Mouse (Mus musculus) CH12.LX (cell line): ENCODE measurements at regions not wholly inside any gene's neighbourhood (a gene's known extent, or its start where the extent isn't known, plus 50 kb on each side); places are given as distances from the start of the nearest gene placed in this dataset.

ENCODE experiments used
- DNase-seq: peaks from one replicate; pipeline ENCODE4 v3.0.0-alpha.2; 2013; ENCODE audit errors: extremely low read depth
- H3K27ac ChIP-seq: 2 replicates; pipeline ENCODE4 v1.5.1; 2012; ENCODE audit warnings: low read depth, mild to moderate bottlenecking, control low read depth, moderate library complexity; ENCODE audit not compliant: insufficient read depth
- H3K27me3 ChIP-seq: replicated peaks from 2 replicates; pipeline ENCODE3; 2012; ENCODE audit warnings: inconsistent platforms
- H3K36me3 ChIP-seq, 2 experiments: replicated peaks in 1 of 2; 2 replicates each; pipeline versions ENCODE3 to v1.6.1; 2012; ENCODE audit warnings: inconsistent platforms in 1 of 2, low read length in 1 of 2, mild to moderate bottlenecking in 1 of 2, mixed read lengths in 1 of 2, moderate library complexity in 1 of 2; ENCODE audit not compliant: control insufficient read depth in 1 of 2, insufficient read depth in 1 of 2
- H3K4me1 ChIP-seq, 2 experiments: 2 replicates each; pipeline ENCODE4 v1.6.1; 2012; ENCODE audit warnings: inconsistent platforms in 1 of 2, moderate library complexity in 1 of 2; ENCODE audit not compliant: insufficient read depth in 2 of 2, control insufficient read depth in 1 of 2
- H3K4me2 ChIP-seq: 2 replicates; pipeline ENCODE4 v1.6.1; 2012; ENCODE audit warnings: low read depth, mild to moderate bottlenecking, control low read depth; ENCODE audit not compliant: poor library complexity, insufficient read depth, severe bottlenecking
- H3K4me3 ChIP-seq, 3 experiments: fragments of 150-350 bp in 1 of 3; sonication (generic) in 1 of 3; replicated peaks in 1 of 3; 2 replicates each; pipeline versions ENCODE3 to v1.5.1; 2011 to 2012; ENCODE audit warnings: low read depth in 2 of 3, low read length in 2 of 3, mild to moderate bottlenecking in 2 of 3, moderate library complexity in 2 of 3, control low read depth in 1 of 3, improper control_type of control experiment in 1 of 3, inconsistent platforms in 1 of 3, mixed read lengths in 1 of 3; ENCODE audit not compliant: poor library complexity in 1 of 3
- H3K79me2 ChIP-seq: replicated peaks from 2 replicates; pipeline ENCODE4 v1.6.1; 2012; ENCODE audit warnings: mild to moderate bottlenecking, moderate library complexity; ENCODE audit not compliant: control insufficient read depth, poor library complexity, insufficient read depth, severe bottlenecking; ENCODE audit errors: extremely low read depth
- H3K9ac ChIP-seq: 2 replicates; pipeline ENCODE4 v1.6.1; 2012; ENCODE audit warnings: low read depth, mild to moderate bottlenecking, control low read depth, moderate library complexity; ENCODE audit not compliant: insufficient read depth
- H3K9me3 ChIP-seq: replicated peaks from 2 replicates; pipeline ENCODE3; 2012; ENCODE audit warnings: low read length, inconsistent platforms, mixed read lengths
- CHD1 ChIP-seq: IDR thresholded peaks from 2 replicates; pipeline ENCODE4 v1.6.1; 2012; ENCODE audit warnings: low read depth, low read length, improper control_type of control experiment, inconsistent platforms
- CHD2 ChIP-seq: IDR thresholded peaks from 2 replicates; pipeline ENCODE4 v1.6.1; 2011; ENCODE audit warnings: low read length, improper control_type of control experiment
- CTCF ChIP-seq, 2 experiments: IDR thresholded peaks in 1 of 2; conservative IDR thresholded peaks in 1 of 2; 2 replicates each; pipeline ENCODE4 v1.5.1; 2011 to 2012; ENCODE audit warnings: low read depth in 2 of 2, low read length in 2 of 2, improper control_type of control experiment in 1 of 2, inconsistent platforms in 1 of 2, mild to moderate bottlenecking in 1 of 2, moderate library complexity in 1 of 2
- E2F4 ChIP-seq: IDR thresholded peaks from 2 replicates; pipeline ENCODE4 v1.6.1; 2011; ENCODE audit warnings: low read depth, low read length, improper control_type of control experiment; ENCODE audit not compliant: insufficient replicate concordance
- EP300 ChIP-seq: IDR thresholded peaks from 2 replicates; pipeline ENCODE4 v1.6.1; 2011; ENCODE audit warnings: low read length, improper control_type of control experiment
- ETS1 ChIP-seq: conservative IDR thresholded peaks from 2 replicates; pipeline ENCODE4 v1.6.1; 2012; ENCODE audit warnings: low read depth, mild to moderate bottlenecking, inconsistent platforms, low read length, improper control_type of control experiment, moderate library complexity
- GABPA ChIP-seq: IDR thresholded peaks from 2 replicates; pipeline ENCODE4 v1.6.1; 2012; ENCODE audit warnings: low read depth, low read length, improper control_type of control experiment, inconsistent platforms; ENCODE audit not compliant: insufficient replicate concordance
- IRF4 ChIP-seq: IDR thresholded peaks from 2 replicates; pipeline ENCODE4 v1.6.1; 2014; ENCODE audit warnings: low read depth, mild to moderate bottlenecking, inconsistent platforms, low read length, improper control_type of control experiment
- JUN ChIP-seq: IDR thresholded peaks from 2 replicates; pipeline ENCODE4 v1.6.1; 2011; ENCODE audit warnings: low read depth, mild to moderate bottlenecking, low read length, improper control_type of control experiment, moderate library complexity; ENCODE audit not compliant: insufficient read depth
- JUND ChIP-seq: conservative IDR thresholded peaks from 2 replicates; pipeline ENCODE4 v1.6.1; 2011; ENCODE audit warnings: low read depth, low read length, improper control_type of control experiment
- MAFK ChIP-seq: IDR thresholded peaks from 2 replicates; pipeline ENCODE4 v1.6.1; 2011; ENCODE audit warnings: low read length, improper control_type of control experiment; ENCODE audit not compliant: insufficient replicate concordance
- MAX ChIP-seq: IDR thresholded peaks from 2 replicates; pipeline ENCODE4 v1.6.1; 2011; ENCODE audit warnings: low read length, improper control_type of control experiment
- MXI1 ChIP-seq: IDR thresholded peaks from 2 replicates; pipeline ENCODE4 v1.6.1; 2011; ENCODE audit warnings: mild to moderate bottlenecking, low read depth, low read length, improper control_type of control experiment
- MYC ChIP-seq: IDR thresholded peaks from 2 replicates; pipeline ENCODE4 v1.6.1; 2011; ENCODE audit warnings: low read depth, mild to moderate bottlenecking, improper control_type of control experiment, low read length
- PAX5 ChIP-seq: IDR thresholded peaks from 2 replicates; pipeline ENCODE4 v1.6.1; 2012; ENCODE audit warnings: low read length, inconsistent platforms, mixed read lengths
- POLR2A ChIP-seq: IDR thresholded peaks from 2 replicates; pipeline ENCODE4 v1.6.1; 2011; ENCODE audit warnings: low read depth, mild to moderate bottlenecking, improper control_type of control experiment, low read length
- POLR2AphosphoS2 ChIP-seq: IDR thresholded peaks from 2 replicates; pipeline ENCODE4 v1.6.1; 2011; ENCODE audit warnings: low read depth, low read length, improper control_type of control experiment
- RAD21 ChIP-seq: IDR thresholded peaks from 2 replicates; pipeline ENCODE4 v1.6.1; 2011; ENCODE audit warnings: low read depth, mild to moderate bottlenecking, low read length, improper control_type of control experiment, moderate library complexity
- RCOR1 ChIP-seq: conservative IDR thresholded peaks from 2 replicates; pipeline ENCODE4 v1.6.1; 2012; ENCODE audit warnings: low read depth, mild to moderate bottlenecking, inconsistent platforms, low read length, improper control_type of control experiment
- SIN3A ChIP-seq: IDR thresholded peaks from 2 replicates; pipeline ENCODE4 v1.6.1; 2012; ENCODE audit warnings: low read length, improper control_type of control experiment, inconsistent platforms
- TCF12 ChIP-seq: IDR thresholded peaks from 2 replicates; pipeline ENCODE4 v1.6.1; 2014; ENCODE audit warnings: low read depth, mild to moderate bottlenecking, inconsistent platforms, low read length, improper control_type of control experiment
- UBTF ChIP-seq: IDR thresholded peaks from 2 replicates; pipeline ENCODE4 v1.6.1; 2012; ENCODE audit warnings: low read depth, mild to moderate bottlenecking, inconsistent platforms, low read length, improper control_type of control experiment, moderate library complexity
- USF1 ChIP-seq: IDR thresholded peaks from 2 replicates; pipeline ENCODE4 v1.6.1; 2014; ENCODE audit warnings: low read depth, mild to moderate bottlenecking, inconsistent platforms, low read length, improper control_type of control experiment
- ZKSCAN1 ChIP-seq: IDR thresholded peaks from 2 replicates; pipeline ENCODE4 v1.6.1; 2012; ENCODE audit warnings: low read depth, inconsistent platforms, low read length, improper control_type of control experiment, borderline replicate concordance
- ZMIZ1 ChIP-seq: IDR thresholded peaks from 2 replicates; pipeline ENCODE4 v1.6.1; 2012; ENCODE audit warnings: low read depth, mild to moderate bottlenecking, inconsistent platforms, low read length, improper control_type of control experiment
- ZNF384 ChIP-seq: IDR thresholded peaks from 2 replicates; pipeline ENCODE4 v1.6.1; 2012; ENCODE audit warnings: low read depth, low read length, improper control_type of control experiment, inconsistent platforms
- dilution Hi-C: fragments of 300-500 bp; cut with MboI; formaldehyde crosslinking; loops from 2 replicates; pipeline ENCODE4 v1.14.3; 2020; ENCODE audit warnings: low sequenced_read_pairs; ENCODE audit not compliant: extremely low pct_unique_long_range_greater_than_20kb, extremely low pct_ligation_motif_present
- in situ Hi-C: fragments of 300-500 bp; cut with MboI; formaldehyde crosslinking; loops from 3 replicates; pipeline ENCODE4 v1.14.3; 2019; ENCODE audit warnings: low sequenced_read_pairs, low pct_ligation_motif_present, low pct_unique_long_range_greater_than_20kb, mixed read lengths

GRCm38 (mm10) chr13:97428163-97428562, 187.3 kb downstream of the Enc1 start (continued):
- TF ChIP-seq GABPA, result no peak
- TF ChIP-seq RCOR1, result no peak
- no peak for TF ChIP-seq MAFK
- no peak for TF ChIP-seq SIN3A

GRCm38 (mm10) chr13:97427537-97427936, 186.6 kb downstream of the Enc1 start:
- in situ Hi-C loops, result no loop called here
- TF ChIP-seq TCF12 (no peak), UBTF (no peak), USF1 (no peak), JUN (no peak), ZNF384 (no peak), RAD21 (no peak), MXI1 (no peak), ZKSCAN1 (no peak), RCOR1 (no peak)
- no peaks in the 10 kb centered on the region for H3K79me2 ChIP-seq

GRCm38 (mm10) chr13:97425731-97426130, 184.8 kb downstream of the Enc1 start:
- Histone ChIP-seq H3K27me3 (no peaks in the 10 kb centered on the region), H3K36me3 (no peaks in the 10 kb centered on the region), H3K27ac (no peak overlapping the region), H3K9me3 (peaks cover 23% of the 10 kb centered on the region), H3K9ac (no peak overlapping the region), H3K4me3 (no peak overlapping the region), H3K4me1 (no peaks in the 10 kb centered on the region), H3K4me2 (no peak overlapping the region), H3K79me2 (no peaks in the 10 kb centered on the region)
- no peak for TF ChIP-seq UBTF
- no peak for TF ChIP-seq ZMIZ1
- TF ChIP-seq CHD1, result no peak
- TF ChIP-seq MYC, result no peak
- TF ChIP-seq ETS1, result no peak
- no peak for TF ChIP-seq ZNF384
- no peak for TF ChIP-seq POLR2A
- no peak for TF ChIP-seq IRF4
- TF ChIP-seq RCOR1, result no peak
- no peak for TF ChIP-seq E2F4
- TF ChIP-seq PAX5, result no peak
- TF ChIP-seq CTCF (conservative IDR thresholded peaks at IDR 0.05 in 1 of 2, IDR thresholded peaks at IDR 0.05 in 1 of 2; ENCODE audit: low read depth in 2 of 2, low read length in 2 of 2), result no peak
- no peak for TF ChIP-seq POLR2AphosphoS2
- TF ChIP-seq ZKSCAN1, result no peak
- TF ChIP-seq EP300, result no peak
- TF ChIP-seq MAX, result no peak
- TF ChIP-seq JUND, result no peak
- no peak for TF ChIP-seq CHD2
- in situ Hi-C loops, result no loop called here
- dilution Hi-C loops, result no loop called here
- no peak for DNase-seq

More at GRCm38 (mm10) chr13:97427537-97427936, 186.6 kb downstream of the Enc1 start:
- H3K9ac ChIP-seq, result no peak overlapping the region
- no peak overlapping the region for H3K4me2 ChIP-seq
- dilution Hi-C loops, result no loop called here
- peaks cover 22% of the 10 kb centered on the region for H3K9me3 ChIP-seq
- H3K4me3 ChIP-seq, result no peak overlapping the region
- H3K36me3 ChIP-seq, result no peaks in the 10 kb centered on the region
- DNase-seq, result no peak
- H3K27me3 ChIP-seq, result no peaks in the 10 kb centered on the region
- no peaks in the 10 kb centered on the region for H3K4me1 ChIP-seq
- H3K27ac ChIP-seq, result no peak overlapping the region
